Mouse (Mus musculus) liver (tissue): ENCODE measurements around the gene Dcdc2a.
A peak's percentile ranks its signal among the peaks of the same experiment; 100 is the strongest.

Experiments
- DNase-seq: peaks from one replicate; pipeline ENCODE4 v3.0.0-alpha.2; 2020; ENCODE audit warnings: mixed read lengths

The Dcdc2a gene

GRCm38 (mm10) chr13:25098578-25098977, 42.8 kb downstream of the Dcdc2a start:
- no peak for DNase-seq

- no peak for DNase-seq
Observed at GRCm38 (mm10) chr13:25099508-25099907, 43.7 kb downstream of the Dcdc2a start.

- DNase-seq, result no peak
Observed at GRCm38 (mm10) chr13:25100581-25100980, 44.8 kb downstream of the Dcdc2a start.

- no peak for DNase-seq
Observed at GRCm38 (mm10) chr13:25105671-25106070, 49.9 kb downstream of the Dcdc2a start.

DNA sequence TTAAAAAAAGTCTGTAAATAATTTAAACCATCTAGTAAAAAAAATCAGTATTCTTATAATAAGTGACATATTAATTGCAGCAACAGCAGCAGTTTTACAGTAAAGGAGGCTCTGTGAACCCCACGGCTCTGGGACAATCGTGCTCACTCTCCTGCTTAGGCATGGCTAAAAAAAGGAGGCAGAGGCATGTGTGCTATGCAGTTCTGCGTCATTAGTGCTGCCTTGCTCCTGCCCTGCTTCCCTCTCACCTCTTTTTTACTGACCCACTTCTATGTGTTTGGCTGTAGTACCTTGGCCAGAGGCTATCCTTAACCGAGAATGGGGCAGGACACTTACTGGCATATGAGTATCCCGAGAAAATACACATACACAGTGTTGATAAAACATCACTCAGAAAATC, 50.9 kb downstream of the Dcdc2a start:
- DNase-seq, result no peak

GRCm38 (mm10) chr13:25108353-25108752, 52.5 kb downstream of the Dcdc2a start:
- DNase-seq, result no peak

GRCm38 (mm10) chr13:25110592-25111095, 54.8 kb downstream of the Dcdc2a start:
- DNase-seq, result no peak

GRCm38 (mm10) chr13:25115429-25115881, 59.7 kb downstream of the Dcdc2a start:
- DNase-seq, result peak; percentile 29

GRCm38 (mm10) chr13:25115971-25116370, 60.2 kb downstream of the Dcdc2a start:
- peak; percentile 48 for DNase-seq

GRCm38 (mm10) chr13:25122740-25123335, 67.0 kb downstream of the Dcdc2a start:
- DNase-seq, result no peak

DNA sequence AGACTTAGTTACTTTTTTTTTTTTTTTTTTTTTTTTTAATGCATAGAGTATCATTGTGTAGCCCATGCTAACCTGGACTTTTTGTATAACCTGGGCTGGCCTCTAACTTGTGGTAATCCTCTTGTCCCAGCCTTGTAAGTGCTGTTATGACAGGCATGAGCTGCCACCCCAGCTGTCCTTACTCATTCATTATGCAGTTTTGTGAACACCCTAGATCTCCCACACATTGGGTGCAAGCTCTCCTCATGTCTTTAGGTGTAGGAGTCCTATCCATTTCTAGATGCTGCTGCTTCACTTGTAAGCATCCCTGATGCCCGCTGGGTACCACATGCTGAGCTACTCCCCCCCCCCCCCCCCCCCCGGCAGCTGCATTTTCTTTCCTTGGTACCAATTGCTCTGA, 71.4 kb downstream of the Dcdc2a start:
- DNase-seq, result no peak

DNA sequence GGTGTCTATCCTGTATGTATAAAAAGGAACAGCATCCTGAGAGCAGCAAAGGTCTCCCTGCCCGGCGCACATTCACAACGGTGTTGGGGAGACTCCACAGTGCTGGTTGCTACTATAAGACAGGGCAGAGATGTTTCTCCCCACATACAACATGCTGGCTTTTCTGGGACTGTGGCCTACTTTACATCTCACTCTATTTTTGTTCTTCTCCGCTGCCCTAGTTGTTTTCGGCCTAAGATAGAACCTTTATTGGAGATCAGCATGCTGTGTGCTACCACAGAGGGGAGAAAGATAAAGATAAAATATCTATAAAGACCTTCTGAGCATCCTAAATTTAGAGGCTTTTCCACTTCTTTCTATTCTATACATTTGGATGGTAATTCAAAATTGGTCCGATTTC, 72.0 kb downstream of the Dcdc2a start:
- DNase-seq, result no peak

- DNase-seq, result no peak
Observed at GRCm38 (mm10) chr13:25128766-25129165, 73.0 kb downstream of the Dcdc2a start.

- DNase-seq, result no peak
Observed at GRCm38 (mm10) chr13:25143066-25143465, 87.3 kb downstream of the Dcdc2a start.

DNA sequence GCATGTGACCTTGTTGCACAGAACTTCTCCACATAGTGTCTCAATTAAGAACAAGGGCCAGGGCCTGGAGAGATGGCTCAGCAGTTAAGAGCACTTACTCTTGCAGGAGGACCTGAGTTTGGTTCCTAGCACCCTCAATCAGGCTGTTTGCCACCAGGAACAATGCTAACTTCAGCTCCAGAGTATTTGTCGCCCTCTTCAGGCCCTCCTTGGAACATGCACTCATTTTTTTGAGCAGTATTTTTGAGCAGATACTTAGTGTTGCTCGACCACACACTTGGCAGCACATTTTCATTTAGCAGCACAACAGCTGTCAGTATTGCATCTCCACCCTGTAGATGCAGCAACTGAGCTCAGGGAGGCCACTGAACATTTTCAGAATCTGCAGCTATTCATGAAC, 88.3 kb downstream of the Dcdc2a start:
- DNase-seq, result no peak

DNA sequence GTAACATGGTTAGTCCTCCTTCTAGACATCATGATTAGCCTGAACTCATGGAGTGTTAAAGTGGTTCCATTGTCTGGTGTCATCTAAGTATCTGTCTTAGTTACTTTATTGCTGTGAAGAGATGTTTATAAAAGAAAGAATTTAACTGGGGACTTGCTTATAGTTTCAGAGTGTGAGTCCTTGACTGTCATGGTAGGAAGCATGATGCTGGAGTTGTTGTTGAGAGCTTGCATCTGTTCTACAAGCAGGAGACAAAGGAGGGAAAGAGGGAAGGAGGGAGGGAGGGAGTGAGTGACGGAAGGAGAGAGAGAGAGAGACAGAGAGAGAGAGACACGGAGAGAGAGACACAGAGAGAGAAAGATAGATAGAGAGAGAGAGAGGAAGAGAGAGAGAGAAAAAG, 90.4 kb downstream of the Dcdc2a start:
- DNase-seq, result no peak

DNA sequence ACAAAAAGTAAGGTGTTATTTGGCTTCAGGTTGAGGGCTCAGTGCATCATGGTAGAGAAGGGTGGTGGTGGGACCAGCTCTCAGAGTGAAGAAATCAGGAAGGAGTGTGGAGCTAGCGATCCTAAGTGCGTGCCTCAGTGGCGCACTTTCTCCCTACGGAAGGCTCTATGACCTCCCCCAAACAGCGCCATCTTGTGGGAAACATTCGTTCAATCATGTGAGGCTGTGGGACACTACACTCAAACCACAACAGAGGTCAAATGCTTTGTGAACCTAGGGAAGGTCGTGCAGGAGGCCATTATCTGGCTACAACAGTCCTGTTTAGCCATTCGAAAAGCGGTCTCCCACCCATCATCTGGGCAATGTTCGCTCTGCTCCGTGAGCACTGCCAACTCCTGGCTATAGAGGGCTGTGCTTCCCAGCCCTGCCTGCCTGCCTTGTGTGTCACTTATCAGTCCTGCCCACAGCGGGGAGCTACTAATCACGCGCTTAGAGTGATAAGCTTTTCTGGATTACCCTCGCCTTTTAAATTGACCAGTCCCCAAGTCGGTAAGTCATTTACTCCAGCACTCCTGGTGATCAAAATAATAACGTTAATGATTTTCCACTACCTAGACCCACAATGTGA, 94.5 kb downstream of the Dcdc2a start:
- DNase-seq, result no peak

- DNase-seq, result no peak
Observed at GRCm38 (mm10) chr13:25150861-25151260, 95.1 kb downstream of the Dcdc2a start.

GRCm38 (mm10) chr13:25159917-25160316, 104.1 kb downstream of the Dcdc2a start:
- DNase-seq, result no peak

DNA sequence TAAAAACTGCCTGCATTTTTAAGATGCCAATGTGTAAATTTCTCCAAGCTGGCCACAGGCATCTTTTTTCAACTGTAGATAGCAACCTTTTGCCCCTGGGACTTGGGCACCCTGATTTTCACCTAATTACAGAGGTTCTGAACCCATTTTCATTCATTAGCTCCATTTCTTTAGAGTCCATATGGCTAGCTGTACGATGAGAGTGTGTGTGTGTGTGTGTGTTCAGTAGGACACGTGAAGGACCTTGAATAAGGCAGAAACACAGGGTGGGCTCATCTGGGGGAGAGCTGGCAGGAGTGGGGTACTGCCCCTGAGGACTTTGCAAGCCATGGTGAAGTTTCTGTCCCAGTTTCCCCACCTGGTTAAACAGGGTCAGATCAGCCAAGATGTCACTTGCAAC, 105.0 kb downstream of the Dcdc2a start:
- DNase-seq, result no peak

- DNase-seq, result no peak
Observed at GRCm38 (mm10) chr13:25162594-25162993, 106.8 kb downstream of the Dcdc2a start.

DNA sequence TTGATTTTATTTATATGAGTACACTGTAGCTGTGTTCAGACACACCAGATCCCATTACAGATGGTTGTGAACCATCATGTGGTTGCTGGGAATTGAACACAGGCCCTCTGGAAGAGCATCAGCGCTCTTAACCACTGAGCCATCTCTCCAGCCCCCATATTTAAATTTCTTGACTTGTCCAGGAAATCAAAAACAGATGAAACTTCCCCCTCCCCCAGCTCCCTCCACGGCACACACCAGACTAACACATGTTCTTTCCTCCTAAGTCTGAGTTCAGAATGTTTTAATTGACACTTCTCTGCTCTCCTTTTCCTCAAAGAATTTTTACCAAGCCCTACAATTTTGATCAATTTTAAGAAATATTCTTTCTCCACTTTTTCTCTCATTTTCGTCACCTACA, 113.1 kb downstream of the Dcdc2a start:
- no peak for DNase-seq

- no peak for DNase-seq
Observed at GRCm38 (mm10) chr13:25177835-25178234, 122.0 kb downstream of the Dcdc2a start.

DNA sequence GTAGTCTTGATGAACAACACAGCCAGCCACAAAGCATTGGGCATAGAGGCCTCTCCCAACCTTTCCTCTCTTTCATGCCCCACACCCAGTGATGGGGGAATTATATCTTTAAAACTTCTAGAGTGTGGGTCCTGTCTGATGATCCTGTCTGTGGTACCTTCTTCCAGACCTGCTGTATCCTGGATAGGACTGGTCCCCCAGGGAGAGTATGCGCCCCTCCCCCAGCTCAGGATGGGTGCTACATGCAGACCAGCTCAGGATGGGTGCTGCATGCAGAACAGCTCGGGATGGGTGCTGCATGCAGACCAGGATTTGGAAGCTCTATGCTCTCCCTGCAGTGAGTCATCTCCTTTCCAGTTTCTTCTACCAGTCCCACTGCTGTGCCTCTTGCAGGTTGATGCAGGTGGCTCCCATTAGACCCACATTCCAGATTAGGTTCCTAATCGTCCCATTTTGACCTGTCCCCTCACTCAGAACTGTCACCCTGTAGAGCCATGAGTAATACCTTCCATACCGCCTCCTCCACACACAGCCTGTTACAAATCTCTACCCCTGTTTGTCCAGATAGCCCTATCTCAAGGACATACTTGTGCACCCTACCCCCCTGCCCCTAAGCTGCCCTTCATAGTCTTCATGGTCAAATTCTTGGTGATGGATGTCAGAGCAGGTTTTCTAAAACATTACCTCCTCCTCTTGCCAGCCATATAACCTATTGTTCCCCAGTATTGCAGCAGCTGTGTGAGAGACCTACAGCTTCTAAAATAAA, 122.6 kb downstream of the Dcdc2a start:
- DNase-seq, result no peak
